Mouse (Mus musculus): ENCODE measurements around the gene Tuba3b.

Gene Tuba3b

DNA sequence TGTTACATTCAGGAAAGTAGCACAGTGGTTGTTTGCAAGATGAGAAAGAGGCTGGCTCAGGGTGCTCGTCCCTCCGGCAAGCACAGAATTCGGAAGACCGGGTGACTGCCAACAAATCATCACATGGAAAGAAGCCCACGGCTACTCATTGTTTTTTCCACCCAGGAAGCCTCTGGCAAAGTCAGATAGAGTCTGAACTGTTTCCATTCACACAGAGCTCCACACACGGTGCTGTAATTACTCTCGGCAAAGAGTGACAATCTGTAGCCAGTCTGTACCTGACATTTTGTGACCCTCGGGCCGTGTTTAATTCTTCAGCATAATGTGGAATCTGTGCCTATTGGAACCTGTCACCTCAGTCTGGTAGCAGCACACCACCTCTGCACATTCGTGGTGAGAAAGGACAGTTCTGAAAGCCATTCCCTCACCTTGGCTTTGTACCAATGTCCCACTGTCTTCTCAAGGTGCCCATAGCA lies 54.1 kb downstream of the Tuba3b start:
- DNase-seq: no peak
